Mouse (Mus musculus): ENCODE measurements around the gene Muc4.

GRCm38 (mm10) chr16:32795177-32795576 is 59.5 kb downstream of the Muc4 start:
- TF ChIP-seq CTCF (conservative IDR thresholded peaks at IDR 0.05; ENCODE audit: low read length) (no peak), POU5F1 (IDR thresholded peaks at IDR 0.05; ENCODE audit: borderline replicate concordance, low read length) (no peak), NANOG (IDR thresholded peaks at IDR 0.05; ENCODE audit: borderline replicate concordance, low read length) (no peak)

Data from E14TG2a.4 (cell line).